Mouse (Mus musculus) cerebellum, adult 8-10 months (tissue): ENCODE measurements around the gene Cd52.
A peak's percentile ranks its signal among the peaks of the same experiment; 100 is the strongest.
"Not testable (repeated sequence)": the region's sequence is repeated elsewhere in the genome, so short reads cannot be mapped to it uniquely, and the experiment has no call there.

Experiments
- DNase-seq: peaks from one replicate; pipeline ENCODE4 v3.0.0; 2022

Gene Cd52

GRCm38 (mm10) chr4:134094923-134095547 is at the start of gene Cd52:
Cd52 (minus strand) TSS chr4:134095082.
- no peak for DNase-seq

- not testable (repeated sequence) for DNase-seq
Observed at GRCm38 (mm10) chr4:134144297-134144696, 49.4 kb upstream of the Cd52 start.

- DNase-seq, result no peak
Observed at GRCm38 (mm10) chr4:134138857-134139256, 44.0 kb upstream of the Cd52 start.

GRCm38 (mm10) chr4:134136280-134136926 is 41.5 kb upstream of the Cd52 start:
- DNase-seq, result no peak

GRCm38 (mm10) chr4:134132519-134133095 is 37.7 kb upstream of the Cd52 start:
- DNase-seq, result no peak

GRCm38 (mm10) chr4:134132117-134132516 is 37.2 kb upstream of the Cd52 start:
- DNase-seq, result no peak

- no peak for DNase-seq
Observed at GRCm38 (mm10) chr4:134129482-134129881, 34.6 kb upstream of the Cd52 start.

- no peak for DNase-seq
Observed at GRCm38 (mm10) chr4:134128983-134129362, 34.1 kb upstream of the Cd52 start.

GRCm38 (mm10) chr4:134128221-134128982 is 33.5 kb upstream of the Cd52 start, which contains the start of gene Sh3bgrl3:
Sh3bgrl3 (minus strand) TSS chr4:134128789.
- DNase-seq, result peak; percentile 77

GRCm38 (mm10) chr4:134127793-134128192 is 32.9 kb upstream of the Cd52 start:
- DNase-seq, result no peak

- no peak for DNase-seq
Observed at GRCm38 (mm10) chr4:134127121-134127455, 32.2 kb upstream of the Cd52 start.

GRCm38 (mm10) chr4:134126300-134127120 is 31.6 kb upstream of the Cd52 start:
- no peak for DNase-seq

- no peak for DNase-seq
Observed at GRCm38 (mm10) chr4:134125383-134126060, 30.6 kb upstream of the Cd52 start.

- DNase-seq, result peak; percentile 62
Observed at GRCm38 (mm10) chr4:134123680-134124551, 29.0 kb upstream of the Cd52 start.

- DNase-seq, result no peak
Observed at GRCm38 (mm10) chr4:134123147-134123546, 28.3 kb upstream of the Cd52 start.

GRCm38 (mm10) chr4:134122281-134122680 is 27.4 kb upstream of the Cd52 start:
- no peak for DNase-seq

GRCm38 (mm10) chr4:134121571-134121970 is 26.7 kb upstream of the Cd52 start:
- no peak for DNase-seq

GRCm38 (mm10) chr4:134120916-134121315 is 26.0 kb upstream of the Cd52 start:
- DNase-seq, result no peak

- no peak for DNase-seq
Observed at GRCm38 (mm10) chr4:134120192-134120805, 25.4 kb upstream of the Cd52 start.

GRCm38 (mm10) chr4:134119644-134120043 is 24.8 kb upstream of the Cd52 start:
- DNase-seq, result no peak

GRCm38 (mm10) chr4:134119042-134119441 is 24.2 kb upstream of the Cd52 start:
- no peak for DNase-seq
